Mouse (Mus musculus) monocyte, adult 59 days (primary cell): ENCODE measurements around the gene Tapbpl. TPM values are rescaled to one million over a fixed set of nuclear protein-coding genes. Genes with fewer than 3 reads are reported as not detected.

Source experiments
- total RNA-seq, 2 experiments: library from RNA; stranded (reverse); gene quantifications; one replicate each; pipeline ENCODE4 v1.2.4; 2023

The Tapbpl gene
- total RNA-seq = 10 to 100 TPM; 26.1 to 28.0 TPM

DNA sequence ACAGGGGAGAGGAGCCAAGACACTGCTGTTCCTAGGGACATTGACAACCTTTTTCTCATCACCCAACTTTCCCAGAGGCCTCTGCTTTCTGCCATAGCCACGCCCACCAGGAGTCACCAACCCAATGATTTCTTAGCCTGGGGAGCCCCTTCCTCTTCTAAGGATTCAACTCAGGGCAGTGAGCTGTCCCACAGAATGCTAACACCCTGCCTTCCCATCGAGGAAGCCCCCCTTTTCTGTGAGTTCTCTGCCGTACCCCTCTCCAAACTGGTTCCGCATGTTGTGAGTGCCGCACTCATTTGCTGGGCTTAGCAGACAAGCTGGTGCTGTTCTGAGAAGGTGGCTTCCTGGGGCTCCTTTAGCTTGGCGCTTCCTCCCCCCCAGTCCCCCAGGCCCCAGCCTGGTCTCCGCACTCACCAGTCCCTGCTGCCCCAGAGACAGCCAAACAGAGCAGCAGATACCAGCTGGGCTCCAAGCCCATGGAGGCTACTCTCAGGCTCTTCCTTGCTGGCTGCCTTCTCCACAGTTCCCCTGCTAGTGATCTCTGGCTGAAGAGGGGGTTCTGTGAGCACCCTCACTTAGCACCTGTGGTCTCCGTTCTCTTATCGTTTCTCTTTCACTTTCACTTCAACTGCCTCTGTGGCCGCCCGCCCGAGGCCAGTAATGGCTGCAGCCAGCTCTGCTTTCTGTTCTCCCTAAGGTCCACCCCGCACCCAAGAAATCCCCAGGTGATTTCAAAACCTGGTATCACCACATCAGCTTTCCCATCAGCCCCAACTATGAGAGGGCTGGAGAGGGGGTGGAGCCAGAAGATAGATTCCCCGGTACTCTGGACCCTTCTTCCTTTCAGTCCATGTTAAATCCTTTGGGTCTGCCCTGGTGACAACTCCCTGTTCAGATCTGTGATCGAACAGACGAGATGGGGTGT is at the start of gene Tapbpl:
Tapbpl (minus strand) TSS at position 744 of the 928 bp plus-strand sequence.

DNA sequence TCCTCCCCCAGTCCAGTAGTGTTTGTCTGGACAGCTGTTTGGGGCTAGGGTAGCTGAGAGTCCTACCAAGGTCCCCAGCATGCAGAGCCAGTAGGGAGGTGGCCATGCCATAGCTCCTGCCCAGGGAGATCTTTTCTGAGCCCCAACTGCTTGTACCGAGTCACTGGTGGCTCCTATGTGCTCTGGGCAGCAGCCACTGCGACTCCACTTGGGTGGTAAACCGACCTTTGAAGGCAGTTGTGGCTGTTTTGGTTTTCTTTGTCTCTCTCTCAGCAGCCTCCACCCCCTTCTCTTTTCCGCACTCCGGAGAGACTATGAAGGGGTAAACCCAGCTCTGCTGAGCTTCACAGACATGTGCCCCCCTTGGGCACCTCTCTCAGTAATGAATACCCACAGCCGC is 5.1 kb upstream of the Tapbpl start, which contains the start of gene Cd27:
Cd27 (minus strand) TSS at position 229 of the 400 bp plus-strand sequence.

DNA sequence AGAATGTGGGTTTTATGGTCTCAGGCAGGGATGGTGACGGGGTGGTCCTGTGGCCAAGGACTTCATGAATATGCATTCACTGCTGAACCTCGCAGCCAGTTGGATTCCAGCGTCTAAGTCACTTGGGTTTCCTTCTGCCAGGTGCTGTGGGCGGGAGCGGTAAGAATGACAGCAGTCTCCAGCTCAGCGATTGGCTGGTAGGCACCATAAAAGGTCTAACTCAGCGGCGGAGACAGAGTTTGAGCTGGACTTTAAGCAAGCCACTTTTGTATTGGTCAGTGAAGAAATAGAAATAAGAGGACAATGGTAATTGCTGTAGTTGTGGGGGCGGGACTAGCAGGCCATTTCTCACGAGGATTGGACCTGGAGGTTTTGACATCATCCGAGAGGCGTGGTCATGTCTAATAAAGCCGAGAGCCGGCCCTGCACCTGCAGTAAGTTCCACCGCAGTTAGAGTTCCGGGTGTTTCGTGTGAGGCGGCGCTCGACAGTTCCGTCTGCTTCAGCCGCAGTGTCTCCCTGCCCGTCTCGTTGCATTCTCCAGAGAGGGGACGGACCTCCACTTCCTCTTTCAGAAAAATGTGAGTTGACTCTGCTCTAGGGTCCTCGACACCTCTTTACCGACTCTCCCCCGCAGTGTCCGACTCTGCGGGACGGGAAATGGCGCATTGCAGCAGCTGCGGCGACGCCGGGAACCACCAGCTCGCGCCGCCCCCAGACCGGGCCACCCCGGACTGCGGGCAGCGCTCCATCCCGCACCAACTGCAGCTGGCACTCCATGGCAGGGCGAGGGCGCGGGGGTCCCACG is 16.3 kb downstream of the Tapbpl start, which contains the start of gene Vamp1:
Vamp1 (plus strand) TSS at position 404 of the 807 bp plus-strand sequence.

DNA sequence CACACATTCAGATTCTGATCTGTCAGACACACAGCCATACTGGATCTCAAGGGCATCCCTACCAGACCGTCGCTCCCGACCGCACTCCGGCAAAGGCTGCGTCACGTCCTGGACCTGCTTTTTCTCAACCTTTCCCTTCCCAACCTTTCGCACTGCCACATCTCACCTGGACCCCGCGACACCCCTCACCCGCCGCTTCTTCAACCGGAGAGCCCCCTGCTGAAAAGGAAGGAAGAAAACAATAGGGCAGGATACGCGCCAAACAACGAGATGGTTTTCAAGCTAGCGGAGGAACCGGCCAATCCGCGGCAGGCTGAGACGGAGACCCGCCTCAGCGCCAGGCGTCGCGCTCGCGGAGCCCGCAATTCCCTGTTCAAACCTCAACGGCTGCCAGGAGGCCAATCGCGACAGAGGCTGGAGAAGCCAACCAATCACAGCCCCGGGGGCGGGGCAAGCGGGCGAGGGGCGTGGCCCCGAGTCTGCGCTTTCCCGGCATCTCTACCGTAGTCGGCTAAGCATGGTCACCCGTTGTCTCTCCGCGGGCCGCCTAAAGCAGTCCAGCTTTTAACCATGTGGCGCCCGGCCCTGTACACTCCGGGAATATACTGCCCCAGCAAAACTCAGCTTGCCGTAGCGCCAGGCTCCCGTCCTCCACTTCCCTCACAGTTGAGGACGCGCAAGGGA is 40.2 kb downstream of the Tapbpl start, which contains the start of the genes Ncapd2 and Mrpl51:
Ncapd2 (minus strand) TSS at position 370 of the 684 bp plus-strand sequence.
Mrpl51 (plus strand) TSS at position 470 of the 684 bp plus-strand sequence.

Other genes starting within 250 kb of the Tapbpl start
- 1 to 10 TPM; 3.0 to 6.9 TPM for gene Pianp, start 235.2 kb downstream of the Tapbpl start, total RNA-seq
- 100 to 1,000 TPM in 1 of 2 experiments, 10 to 100 TPM in 1; 89.1 to 103 TPM for gene Zfp384, start 222.7 kb downstream of the Tapbpl start, total RNA-seq
- 10 to 100 TPM; 76.1 to 83.5 TPM for gene Ing4, start 192.1 kb downstream of the Tapbpl start, total RNA-seq
- 10 to 100 TPM; 16.2 to 16.5 TPM for gene Acrbp, start 182.2 kb downstream of the Tapbpl start, total RNA-seq
- 10 to 100 TPM; 36.4 to 37.8 TPM for gene Lpar5, start 163.9 kb downstream of the Tapbpl start, total RNA-seq
- gene Chd4, start 135.9 kb downstream of the Tapbpl start, total RNA-seq = 100 to 1,000 TPM; 186 to 187 TPM
- 10 to 100 TPM; 21.7 to 22.9 TPM for gene Nop2, start 100.0 kb downstream of the Tapbpl start, total RNA-seq
- 10 to 100 TPM; 66.4 to 71.6 TPM for gene Iffo1, start 86.6 kb downstream of the Tapbpl start, total RNA-seq
- 100 to 1,000 TPM; 641 to 753 TPM for gene Gapdh, start 65.4 kb downstream of the Tapbpl start, total RNA-seq
- gene Ncapd2, start 40.2 kb downstream of the Tapbpl start, total RNA-seq = 10 to 100 TPM; 10.5 to 18.9 TPM
- gene Mrpl51, start 40.1 kb downstream of the Tapbpl start, total RNA-seq = 10 to 100 TPM; 20.2 to 28.0 TPM
- 10 to 100 TPM; 30.3 to 32.7 TPM for gene Vamp1, start 16.3 kb downstream of the Tapbpl start, total RNA-seq
- gene Cd27, start 5.2 kb upstream of the Tapbpl start, total RNA-seq = under 1 TPM; 0.67 to 0.92 TPM
- not detected for gene Tuba3a, start 54.2 kb upstream of the Tapbpl start, total RNA-seq
- gene Ltbr, start 82.0 kb upstream of the Tapbpl start, total RNA-seq = 10 to 100 TPM; 88.3 to 93.0 TPM
- 10 to 100 TPM; 14.4 to 16.7 TPM for gene Scnn1a, start 88.8 kb upstream of the Tapbpl start, total RNA-seq
- 100 to 1,000 TPM; 367 to 406 TPM for gene Tnfrsf1a, start 117.5 kb upstream of the Tapbpl start, total RNA-seq
- not detected for gene Plekhg6, start 148.9 kb upstream of the Tapbpl start, total RNA-seq